Mouse (Mus musculus): ENCODE results near the gene Pcnx. TPM values are rescaled to one million over a fixed set of nuclear protein-coding genes. Genes with fewer than 3 reads are reported as not detected.

Pcnx gene
- polyA plus RNA-seq, 1 experiment from 2014 or later: 19.9 TPM

- Histone ChIP-seq H3K4me1 (replicated peaks; ENCODE audit: control insufficient read depth, insufficient read depth, low read length) (no peaks in the 10 kb centered on the region; the same call in 1 of the 2 replicates), H3K27me3 (ENCODE audit: control insufficient read depth, insufficient read depth, low read length) (no peaks in the 10 kb centered on the region), H3K27ac (no peak overlapping the region), H3K36me3 (replicated peaks; ENCODE audit: control insufficient read depth, insufficient read depth) (no peaks in the 10 kb centered on the region), H3K4me2 (replicated peaks) (no peak overlapping the region), H3K9ac (no peak overlapping the region), H3K9me3 (ENCODE audit: control insufficient read depth, low read length) (no peaks in the 10 kb centered on the region), H3K4me3 (replicated peaks; ENCODE audit: low read length) (no peak overlapping the region)
- no peak for DNase-seq (ENCODE audit: low spot score)
- WGBS: 85% methylated on average over 2 of the region's 2 CpGs
- ATAC-seq (ENCODE audit: low FRiP score): no peak
Measured at GRCm38 (mm10) chr12:81852551-81852950, 7.3 kb upstream of the Pcnx start.

- 84% methylated on average over 14 of the region's 14 CpGs for WGBS
- Histone ChIP-seq H3K4me2 (replicated peaks) (no peak overlapping the region), H3K9ac (no peak overlapping the region), H3K27ac (no peak overlapping the region), H3K4me3 (replicated peaks; ENCODE audit: low read length) (no peak overlapping the region), H3K4me1 (replicated peaks; ENCODE audit: control insufficient read depth, insufficient read depth, low read length) (no peaks in the 10 kb centered on the region; the same call in 1 of the 2 replicates), H3K36me3 (replicated peaks; ENCODE audit: control insufficient read depth, insufficient read depth) (no peaks in the 10 kb centered on the region), H3K9me3 (ENCODE audit: control insufficient read depth, low read length) (no peaks in the 10 kb centered on the region), H3K27me3 (ENCODE audit: control insufficient read depth, insufficient read depth, low read length) (no peaks in the 10 kb centered on the region)
- ATAC-seq (ENCODE audit: low FRiP score): no peak
- no peak for DNase-seq (ENCODE audit: low spot score)
Measured at GRCm38 (mm10) chr12:81852977-81853376, 6.8 kb upstream of the Pcnx start.

DNA sequence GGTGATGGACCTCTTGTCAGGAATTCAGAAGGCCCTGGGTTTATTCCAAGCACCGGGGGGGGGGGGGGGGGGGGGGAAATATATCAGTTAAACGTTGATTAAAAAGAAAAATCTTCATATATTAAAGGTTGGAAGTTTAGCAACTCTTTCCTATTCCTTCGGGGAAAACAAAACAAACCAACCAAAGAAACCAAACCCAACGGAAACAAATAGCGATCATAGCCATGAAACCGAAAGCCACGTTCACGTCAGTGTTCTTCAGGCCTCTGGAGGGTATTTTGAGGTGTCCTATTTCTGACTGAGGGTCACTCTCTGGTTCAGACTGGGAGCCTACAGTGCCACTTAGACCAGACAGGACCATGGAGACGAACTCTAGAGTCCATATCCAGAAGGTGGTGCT is 6.3 kb upstream of the Pcnx start:
- no peak overlapping the region for H3K4me2 ChIP-seq (replicated peaks)
- DNase-seq (ENCODE audit: low spot score): no peak
- no peaks in the 10 kb centered on the region for H3K36me3 ChIP-seq (replicated peaks; ENCODE audit: control insufficient read depth, insufficient read depth)
- no peaks in the 10 kb centered on the region; the same call in 1 of the 2 replicates for H3K4me1 ChIP-seq (replicated peaks; ENCODE audit: control insufficient read depth, insufficient read depth, low read length)
- H3K27me3 ChIP-seq (ENCODE audit: control insufficient read depth, insufficient read depth, low read length): no peaks in the 10 kb centered on the region
- WGBS: 89% methylated on average over 9 of the region's 9 CpGs
- no peak overlapping the region for H3K27ac ChIP-seq
- no peak overlapping the region for H3K4me3 ChIP-seq (replicated peaks; ENCODE audit: low read length)
- H3K9ac ChIP-seq: no peak overlapping the region
- no peaks in the 10 kb centered on the region for H3K9me3 ChIP-seq (ENCODE audit: control insufficient read depth, low read length)
- ATAC-seq (ENCODE audit: low FRiP score): no peak

DNA sequence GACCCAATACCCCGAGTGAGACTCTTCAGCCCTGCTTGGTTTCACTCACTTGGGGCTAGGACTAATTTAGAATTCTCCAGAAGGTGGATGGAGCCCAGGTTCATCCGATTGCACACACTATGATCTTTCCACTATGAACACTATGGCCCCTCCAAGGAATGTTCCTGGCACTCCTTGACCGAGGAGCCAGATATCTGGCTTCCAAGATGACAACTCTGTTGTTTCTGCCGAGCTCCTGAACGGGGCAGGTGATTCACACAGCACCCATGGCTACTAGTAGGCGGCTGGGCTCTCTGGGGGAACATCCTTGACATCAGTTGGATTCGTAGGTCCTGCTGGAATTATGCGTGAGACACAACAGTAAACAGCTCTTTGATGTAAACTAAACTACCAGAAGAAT is 4.8 kb upstream of the Pcnx start:
- 87% methylated on average over 8 of the region's 8 CpGs for WGBS

GRCm38 (mm10) chr12:81856696-81857095 is 3.1 kb upstream of the Pcnx start:
- ATAC-seq (ENCODE audit: low FRiP score) (no peak), DNase-seq (ENCODE audit: low spot score) (no peak)
- no peak overlapping the region for H3K27ac ChIP-seq
- H3K36me3 ChIP-seq (replicated peaks; ENCODE audit: control insufficient read depth, insufficient read depth): no peaks in the 10 kb centered on the region
- no peak overlapping the region for H3K4me3 ChIP-seq (replicated peaks; ENCODE audit: low read length)
- H3K27me3 ChIP-seq (ENCODE audit: control insufficient read depth, insufficient read depth, low read length): no peaks in the 10 kb centered on the region
- no peak overlapping the region for H3K9ac ChIP-seq
- no peaks in the 10 kb centered on the region for H3K9me3 ChIP-seq (ENCODE audit: control insufficient read depth, low read length)
- peaks cover 8% of the 10 kb centered on the region for H3K4me1 ChIP-seq (replicated peaks; ENCODE audit: control insufficient read depth, insufficient read depth, low read length)
- no peak overlapping the region for H3K4me2 ChIP-seq (replicated peaks)
- 52% methylated on average over 4 of the region's 4 CpGs for WGBS

More for the DNA sequence above, 4.8 kb upstream of the Pcnx start:
- Histone ChIP-seq H3K4me3 (replicated peaks; ENCODE audit: low read length) (no peak overlapping the region), H3K9ac (no peak overlapping the region), H3K4me2 (replicated peaks) (no peak overlapping the region), H3K27me3 (ENCODE audit: control insufficient read depth, insufficient read depth, low read length) (no peaks in the 10 kb centered on the region), H3K9me3 (ENCODE audit: control insufficient read depth, low read length) (no peaks in the 10 kb centered on the region), H3K27ac (no peak overlapping the region), H3K36me3 (replicated peaks; ENCODE audit: control insufficient read depth, insufficient read depth) (no peaks in the 10 kb centered on the region), H3K4me1 (replicated peaks; ENCODE audit: control insufficient read depth, insufficient read depth, low read length) (peaks cover 3% of the 10 kb centered on the region; the same call in 1 of the 2 replicates)
- DNase-seq (ENCODE audit: low spot score): no peak
- no peak for ATAC-seq (ENCODE audit: low FRiP score)

GRCm38 (mm10) chr12:81857251-81857650 is 2.6 kb upstream of the Pcnx start:
- no peak for ATAC-seq (ENCODE audit: low FRiP score)
- DNase-seq (ENCODE audit: low spot score): no peak
- H3K4me1 ChIP-seq (replicated peaks; ENCODE audit: control insufficient read depth, insufficient read depth, low read length): peaks cover 14% of the 10 kb centered on the region
- H3K27ac ChIP-seq: no peak overlapping the region
- no peaks in the 10 kb centered on the region for H3K9me3 ChIP-seq (ENCODE audit: control insufficient read depth, low read length)
- H3K4me2 ChIP-seq (replicated peaks): no peak overlapping the region
- no peaks in the 10 kb centered on the region for H3K36me3 ChIP-seq (replicated peaks; ENCODE audit: control insufficient read depth, insufficient read depth)
- 30% methylated on average over 4 of the region's 4 CpGs for WGBS
- H3K9ac ChIP-seq: no peak overlapping the region
- no peak overlapping the region for H3K4me3 ChIP-seq (replicated peaks; ENCODE audit: low read length)
- no peaks in the 10 kb centered on the region for H3K27me3 ChIP-seq (ENCODE audit: control insufficient read depth, insufficient read depth, low read length)

- H3K27ac ChIP-seq: no peak overlapping the region
- peaks cover 22% of the 10 kb centered on the region for H3K4me1 ChIP-seq (replicated peaks; ENCODE audit: control insufficient read depth, insufficient read depth, low read length)
- no peaks in the 10 kb centered on the region for H3K9me3 ChIP-seq (ENCODE audit: control insufficient read depth, low read length)
- no peak overlapping the region for H3K9ac ChIP-seq
- H3K36me3 ChIP-seq (replicated peaks; ENCODE audit: control insufficient read depth, insufficient read depth): no peaks in the 10 kb centered on the region
- H3K4me3 ChIP-seq (replicated peaks; ENCODE audit: low read length): no peak overlapping the region
- DNase-seq (ENCODE audit: low spot score) (no peak), ATAC-seq (ENCODE audit: low FRiP score) (no peak)
- no peak overlapping the region for H3K4me2 ChIP-seq (replicated peaks)
- no peaks in the 10 kb centered on the region for H3K27me3 ChIP-seq (ENCODE audit: control insufficient read depth, insufficient read depth, low read length)
- 44% methylated on average over 8 of the region's 8 CpGs for WGBS
Measured at GRCm38 (mm10) chr12:81857978-81858569, 1.7 kb upstream of the Pcnx start.

DNA sequence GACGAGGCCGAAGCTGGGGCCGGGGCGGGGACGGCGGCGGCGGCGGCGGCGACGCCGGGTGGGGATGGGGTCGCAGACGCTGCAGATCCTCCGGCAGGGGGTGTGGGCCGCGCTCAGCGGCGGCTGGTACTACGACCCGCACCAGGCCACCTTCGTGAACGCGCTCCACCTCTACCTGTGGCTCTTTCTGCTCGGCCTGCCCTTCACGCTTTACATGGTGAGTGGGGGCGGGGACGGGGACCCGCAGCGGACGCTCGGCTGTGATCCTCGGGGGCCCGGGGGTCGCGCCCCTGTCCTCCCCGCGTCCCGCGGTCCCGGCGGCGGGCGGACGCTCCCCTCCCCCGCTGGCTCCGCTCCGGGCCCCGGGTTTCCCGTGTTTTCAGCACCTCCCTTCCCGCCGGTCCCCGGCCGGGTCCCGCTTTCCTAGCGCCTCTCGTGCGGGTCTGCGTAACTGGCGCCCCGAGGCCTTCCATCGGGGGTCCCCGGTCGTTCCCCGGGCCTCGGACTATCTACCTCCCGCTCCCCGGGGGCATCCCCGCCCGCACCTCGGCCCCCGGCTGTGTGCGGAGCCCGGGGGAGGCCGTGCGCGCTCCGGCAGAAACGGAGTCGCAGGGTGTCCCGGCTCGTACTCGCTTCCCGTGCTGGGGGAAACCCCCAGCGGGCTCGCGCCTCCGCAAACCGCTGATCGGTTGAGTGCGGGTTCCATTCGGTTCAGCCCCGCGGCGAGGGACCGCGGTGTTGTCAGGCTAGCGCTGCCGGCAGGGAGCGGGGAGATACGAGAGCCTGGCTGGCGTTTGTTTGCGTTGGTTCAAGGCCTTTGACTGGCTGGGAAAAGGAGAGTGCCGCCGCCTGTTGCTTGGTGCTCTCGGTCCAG is 722 bp downstream of the Pcnx start:
- peak overlapping the region; percentile 84 for H3K4me2 ChIP-seq (replicated peaks)
- DNase-seq (ENCODE audit: low spot score) (peak; percentile 53), ATAC-seq (ENCODE audit: low FRiP score) (peak; percentile 77)
- H3K36me3 ChIP-seq (replicated peaks; ENCODE audit: control insufficient read depth, insufficient read depth): no peaks in the 10 kb centered on the region
- H3K27ac ChIP-seq: peak overlapping the region; percentile 95
- peak overlapping the region; percentile 97 for H3K4me3 ChIP-seq (replicated peaks; ENCODE audit: low read length)
- H3K9ac ChIP-seq: peak overlapping the region; percentile 94
- under 1% methylated on average over 100 of the region's 107 CpGs for WGBS
- H3K9me3 ChIP-seq (ENCODE audit: control insufficient read depth, low read length): no peaks in the 10 kb centered on the region
- peaks cover 27% of the 10 kb centered on the region for H3K4me1 ChIP-seq (replicated peaks; ENCODE audit: control insufficient read depth, insufficient read depth, low read length)
- H3K27me3 ChIP-seq (ENCODE audit: control insufficient read depth, insufficient read depth, low read length): no peaks in the 10 kb centered on the region

DNA sequence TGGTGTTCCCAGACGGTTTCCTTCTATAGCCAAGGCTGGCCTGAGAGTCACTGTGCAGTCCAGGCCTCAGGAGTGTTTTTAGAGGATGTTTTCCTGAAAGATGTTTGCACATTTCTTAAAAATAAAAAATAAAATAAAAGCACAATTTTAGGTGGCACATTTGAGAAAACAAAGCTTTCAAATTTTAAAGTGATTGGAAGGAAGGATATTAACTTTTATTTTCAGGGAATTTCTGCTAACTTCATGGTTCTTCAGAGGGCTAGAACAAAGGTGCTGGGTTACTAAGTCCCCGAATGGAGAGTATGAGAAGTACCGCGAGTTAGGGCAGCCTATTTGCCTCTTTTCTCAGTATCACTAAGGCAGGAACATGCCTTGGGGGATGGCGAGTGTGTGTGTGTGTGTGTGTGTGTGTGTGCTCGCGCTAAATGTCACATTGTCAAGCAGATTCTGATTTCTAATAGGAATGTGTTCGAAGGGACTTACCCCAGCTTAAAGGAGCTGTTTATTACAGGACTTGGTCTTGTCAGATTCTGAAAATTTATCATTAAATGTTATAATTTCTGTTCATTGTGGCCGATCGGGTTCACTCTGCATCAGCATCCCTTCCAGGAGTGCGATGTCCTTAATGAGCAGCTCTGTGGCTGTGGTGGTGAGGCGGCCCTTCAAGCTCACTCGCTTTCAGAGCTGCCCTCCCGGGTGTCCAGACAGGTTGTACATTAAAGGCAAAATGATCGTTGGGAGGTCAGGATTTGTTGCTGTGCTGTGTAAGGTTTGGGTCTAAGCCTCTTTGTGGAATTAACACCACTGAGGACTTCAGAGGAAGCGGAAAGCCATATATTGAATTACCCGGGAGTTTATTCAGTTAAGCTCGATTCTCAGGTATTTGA is 1.6 kb downstream of the Pcnx start:
- ATAC-seq (ENCODE audit: low FRiP score): no peak
- no peak for DNase-seq (ENCODE audit: low spot score)
- Histone ChIP-seq H3K4me2 (replicated peaks) (peak overlapping the region; percentile 84), H3K36me3 (replicated peaks; ENCODE audit: control insufficient read depth, insufficient read depth) (no peaks in the 10 kb centered on the region), H3K27ac (peak overlapping the region; percentile 95), H3K9ac (peak overlapping the region; percentile 94), H3K4me1 (replicated peaks; ENCODE audit: control insufficient read depth, insufficient read depth, low read length) (peaks cover 27% of the 10 kb centered on the region), H3K9me3 (ENCODE audit: control insufficient read depth, low read length) (no peaks in the 10 kb centered on the region), H3K4me3 (replicated peaks; ENCODE audit: low read length) (peak overlapping the region; percentile 97), H3K27me3 (ENCODE audit: control insufficient read depth, insufficient read depth, low read length) (no peaks in the 10 kb centered on the region)
- whole genome bisulfite sequencing: 15% methylated on average over 18 of the region's 18 CpGs
